Mouse (Mus musculus) adrenal gland, postnatal 36 days (tissue): ENCODE data around the gene 4930452B06Rik. TPM values are rescaled to one million over a fixed set of nuclear protein-coding genes. Genes with fewer than 3 reads are reported as not detected.
"Not testable (repeated sequence)": the region's sequence is repeated elsewhere in the genome, so short reads cannot be mapped to it uniquely, and the experiment has no call there.

Experiments used
- DNase-seq, 2 experiments: peaks; one replicate each; pipeline ENCODE4 v3.0.0; 2021; ENCODE audit warnings: mixed read lengths in 1 of 2
- long read RNA-seq, 2 experiments: library from polyadenylated mRNA; stranded (forward); transcript quantifications; one replicate each; pipeline ENCODE4 v2.0.0; 2021; ENCODE audit warnings: borderline sequencing depth in 2 of 2
- total RNA-seq, 2 experiments: library from RNA; stranded (reverse); gene quantifications; 2 replicates each; pipeline ENCODE4 v1.2.3; 2021

The 4930452B06Rik gene
- total RNA-seq: under 1 TPM; 0.63 to 0.92 TPM
- long read RNA-seq, experiment 1, partial matches to known transcripts: 0 of 1 reads
- long read RNA-seq, experiment 1, other reads (novel, unspliced or antisense): 1 of 1 reads
- long read RNA-seq, experiment 2, partial matches to known transcripts: 0 of 1 reads
- long read RNA-seq, experiment 2, other reads (novel, unspliced or antisense): 1 of 1 reads

DNA sequence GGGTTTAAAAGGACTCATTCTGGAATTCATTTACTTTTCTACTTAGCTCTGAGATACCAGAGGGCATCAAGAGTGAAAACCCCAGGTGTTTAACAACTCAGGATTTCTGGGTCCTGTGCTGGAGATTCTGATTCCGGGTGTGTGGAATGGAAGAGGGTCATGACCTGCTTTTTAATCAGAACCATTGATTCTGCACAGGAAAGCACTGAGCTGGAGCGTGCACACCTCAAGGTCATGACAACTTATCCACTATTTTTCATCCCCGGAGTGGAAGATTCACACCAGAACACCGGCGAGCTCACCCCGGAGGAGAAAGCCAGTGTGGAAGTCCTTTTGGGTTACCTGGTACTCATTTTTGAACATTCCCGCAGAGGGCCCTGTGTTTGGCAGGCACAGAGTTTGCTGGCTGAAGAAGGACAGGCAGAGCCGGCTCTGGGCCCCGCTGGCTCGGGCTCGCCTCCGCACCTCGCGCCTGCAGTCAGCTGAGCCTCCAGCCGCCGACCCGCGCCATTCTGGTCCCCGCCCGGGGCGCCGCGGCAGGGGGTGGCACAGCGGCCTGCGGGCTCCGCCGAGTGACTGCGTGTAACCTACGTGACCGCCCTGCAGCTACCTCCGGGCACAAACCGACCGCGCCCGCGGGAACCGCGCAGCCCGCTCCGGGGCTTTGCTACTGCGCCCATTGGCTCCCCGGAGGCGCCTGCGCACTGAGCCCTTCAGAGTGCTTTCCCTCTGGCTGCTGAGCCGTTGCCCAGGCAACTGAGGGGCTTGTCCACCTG, at the start of gene 4930452B06Rik:
Gene 4930452B06Rik (minus strand): TSS at position 605 of the 776 bp plus-strand sequence.
- DNase-seq: peak; percentile 78 to 85

- no peak for DNase-seq
These were observed 46.6 kb upstream of the 4930452B06Rik start for GRCm38 (mm10) chr14:8712674-8713073.

- DNase-seq: no peak
These were observed 23.4 kb upstream of the 4930452B06Rik start for GRCm38 (mm10) chr14:8689451-8689850.

DNA sequence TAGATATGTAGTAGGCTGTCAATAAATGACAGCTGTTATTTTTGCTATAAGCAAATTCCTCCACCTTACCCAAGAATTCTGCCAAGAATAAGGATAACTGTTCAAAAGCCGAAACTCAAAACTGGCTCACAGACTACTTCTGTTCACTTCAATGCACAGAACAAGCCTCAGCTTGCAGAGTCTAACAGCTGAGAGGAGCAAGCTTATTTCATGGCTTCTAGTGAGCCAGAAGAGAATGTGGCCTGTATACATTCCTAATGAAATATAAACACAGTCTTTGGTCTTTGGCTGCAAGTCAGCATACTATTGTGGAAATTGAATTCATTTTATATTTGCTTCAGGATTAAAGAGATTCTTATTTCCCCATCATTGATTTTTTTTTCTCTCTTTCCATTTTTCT, 22.4 kb upstream of the 4930452B06Rik start:
- no peak for DNase-seq

- DNase-seq: no peak
These were observed 20.1 kb upstream of the 4930452B06Rik start for GRCm38 (mm10) chr14:8686185-8686584.

DNA sequence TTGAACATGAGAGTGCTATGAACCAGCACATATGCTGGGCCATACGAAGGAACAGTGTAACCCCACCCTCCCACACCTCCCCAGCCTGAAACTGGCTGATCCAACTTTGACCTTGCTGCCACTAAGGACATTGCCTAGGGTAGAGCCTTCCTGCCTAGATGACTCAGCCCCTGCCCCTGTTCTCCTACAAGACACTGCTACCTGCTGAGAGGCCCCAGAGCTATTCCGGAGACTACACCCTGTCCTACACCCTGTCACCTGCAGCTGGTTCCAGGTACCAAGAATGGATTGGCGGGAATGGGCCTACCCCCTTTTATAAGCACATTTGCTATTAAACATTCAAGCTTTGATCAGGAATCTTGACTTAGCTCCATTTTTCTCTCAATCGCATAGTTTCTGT, 13.9 kb upstream of the 4930452B06Rik start:
- DNase-seq: no peak

DNA sequence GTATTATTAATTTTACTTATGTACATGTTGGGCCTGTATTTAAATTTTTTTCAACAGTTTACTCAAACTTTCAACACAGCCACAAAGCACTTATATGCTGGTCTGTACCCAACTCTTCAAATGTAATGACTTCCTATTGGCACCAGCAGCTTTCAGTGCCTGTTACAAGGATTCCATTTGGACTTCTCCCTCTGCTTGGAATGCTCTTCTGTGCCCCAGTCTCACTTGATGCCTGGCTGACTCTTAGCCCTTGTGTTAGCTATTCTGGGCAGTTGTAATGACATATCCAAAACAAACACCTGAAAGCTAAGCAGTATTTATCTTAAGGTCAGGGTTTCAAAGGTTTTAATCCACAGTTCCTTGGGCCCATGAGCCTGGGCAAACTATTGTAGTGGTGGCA, 5.7 kb downstream of the 4930452B06Rik start:
- DNase-seq: no peak

DNA sequence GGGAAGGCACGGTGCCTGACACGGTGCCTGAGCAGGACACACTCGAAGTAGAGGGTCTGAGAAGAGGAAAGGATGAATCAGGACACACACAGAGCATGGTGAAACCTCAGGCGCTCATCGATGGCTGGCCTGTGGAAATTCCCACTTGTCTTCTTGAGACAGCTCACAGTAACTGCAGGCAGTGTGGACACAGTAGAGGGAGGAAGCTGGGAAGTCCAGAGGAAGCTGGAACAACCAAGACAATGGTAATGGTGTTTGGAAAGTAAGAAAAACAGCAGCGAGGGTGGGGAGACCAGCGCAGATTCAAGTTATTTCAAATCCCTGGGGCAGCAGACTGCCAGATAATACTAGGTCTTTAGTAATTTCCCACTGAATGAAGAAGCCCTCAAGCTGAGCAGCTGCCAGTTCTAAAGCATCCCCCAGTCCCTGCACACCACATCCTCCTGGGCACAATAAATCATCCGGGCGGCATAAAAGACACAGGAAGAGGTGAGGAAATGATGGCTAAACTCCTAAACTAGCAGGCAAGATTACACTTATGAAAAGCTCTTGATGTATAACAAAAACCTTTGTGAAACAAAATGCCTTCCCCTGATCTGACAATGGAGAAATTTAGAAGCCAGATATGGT, 24.3 kb downstream of the 4930452B06Rik start:
- DNase-seq: no peak

DNA sequence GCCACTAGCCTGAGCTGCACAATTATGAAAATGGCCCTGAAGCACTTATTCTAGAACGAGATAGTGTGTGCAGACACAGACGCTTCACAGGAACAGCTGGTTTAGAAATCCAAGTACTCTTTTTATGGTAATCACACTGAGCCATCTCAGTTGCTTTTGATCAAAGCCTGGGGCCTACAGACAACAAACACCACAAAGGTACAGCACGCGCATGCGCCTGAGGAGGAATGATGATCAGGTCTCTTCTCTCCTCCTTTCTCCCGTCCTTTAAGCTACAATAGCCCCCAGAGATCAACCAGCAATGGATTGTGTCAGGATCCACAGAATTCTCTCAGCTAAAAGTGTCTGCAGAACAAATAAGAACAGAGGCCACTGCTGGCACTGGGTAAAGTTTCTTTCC, 33.8 kb downstream of the 4930452B06Rik start:
- no peak for DNase-seq

- no peak for DNase-seq
These were observed 37.6 kb downstream of the 4930452B06Rik start for GRCm38 (mm10) chr14:8628406-8628805.

GRCm38 (mm10) chr14:8627481-8627880, 38.6 kb downstream of the 4930452B06Rik start:
- DNase-seq: no peak

DNA sequence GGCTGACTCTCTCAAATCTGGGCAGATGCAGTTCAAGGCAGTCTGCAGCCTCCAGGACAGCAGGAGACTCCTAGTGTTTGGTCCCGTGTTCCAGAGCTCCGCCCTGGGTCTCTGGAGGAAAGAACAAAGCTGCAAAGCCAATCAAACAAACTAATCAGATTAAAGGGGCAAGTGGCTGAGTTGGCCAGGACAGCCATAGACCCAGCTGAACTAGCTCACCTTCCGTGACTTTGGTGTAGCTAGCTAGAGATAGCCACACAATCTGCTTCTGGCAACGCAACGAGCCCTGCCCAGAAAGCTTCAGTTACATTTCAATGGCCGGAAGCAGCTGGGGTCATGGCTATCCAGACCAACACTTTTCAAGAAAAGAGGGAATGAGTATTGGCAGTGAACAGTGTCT, 44.9 kb downstream of the 4930452B06Rik start:
- no peak for DNase-seq

GRCm38 (mm10) chr14:8620580-8620979, 45.5 kb downstream of the 4930452B06Rik start:
- no peak for DNase-seq

- DNase-seq: no peak
These were observed 50.4 kb downstream of the 4930452B06Rik start for GRCm38 (mm10) chr14:8615636-8616035.

DNA sequence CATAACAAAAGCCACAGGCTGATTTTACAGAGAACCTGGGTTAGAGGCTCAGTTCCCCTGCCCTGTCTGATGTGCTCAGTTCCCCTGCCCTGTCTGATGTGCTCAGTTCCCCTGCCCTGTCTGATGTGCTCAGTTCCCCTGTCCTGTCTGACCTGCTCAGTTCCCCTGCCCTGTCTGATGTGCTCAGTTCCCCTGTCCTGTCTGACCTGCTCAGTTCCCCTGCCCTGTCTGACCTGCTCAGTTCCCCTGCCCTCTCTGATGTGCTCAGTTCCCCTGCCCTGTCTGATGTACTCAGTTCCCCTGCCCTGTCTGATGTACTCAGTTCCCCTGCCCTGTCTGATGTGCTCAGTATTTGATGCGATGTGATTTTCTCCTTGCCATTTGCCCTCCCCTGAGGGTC, 51.6 kb downstream of the 4930452B06Rik start:
- DNase-seq: not testable (repeated sequence)

GRCm38 (mm10) chr14:8612080-8612479, 54.0 kb downstream of the 4930452B06Rik start:
- DNase-seq: no peak

DNA sequence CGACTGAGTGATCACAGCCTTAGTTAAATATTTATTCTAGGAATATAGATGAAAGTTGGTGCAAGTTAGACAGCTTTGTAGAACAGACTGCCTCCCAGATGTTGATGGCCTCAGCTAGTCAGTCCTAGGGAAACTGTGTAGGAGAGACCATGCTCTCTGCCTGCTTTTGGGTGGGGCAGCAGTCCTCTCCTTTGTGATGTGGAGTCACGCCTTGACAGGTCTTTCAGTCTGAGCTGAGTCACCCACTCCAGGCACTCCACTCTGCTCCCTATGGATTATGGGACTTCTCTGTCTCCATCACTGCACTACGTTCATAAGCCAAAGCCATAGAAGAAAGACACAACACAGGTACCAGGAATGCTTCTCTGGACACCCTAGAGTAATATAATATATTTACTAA, 55.9 kb downstream of the 4930452B06Rik start:
- DNase-seq: no peak

DNA sequence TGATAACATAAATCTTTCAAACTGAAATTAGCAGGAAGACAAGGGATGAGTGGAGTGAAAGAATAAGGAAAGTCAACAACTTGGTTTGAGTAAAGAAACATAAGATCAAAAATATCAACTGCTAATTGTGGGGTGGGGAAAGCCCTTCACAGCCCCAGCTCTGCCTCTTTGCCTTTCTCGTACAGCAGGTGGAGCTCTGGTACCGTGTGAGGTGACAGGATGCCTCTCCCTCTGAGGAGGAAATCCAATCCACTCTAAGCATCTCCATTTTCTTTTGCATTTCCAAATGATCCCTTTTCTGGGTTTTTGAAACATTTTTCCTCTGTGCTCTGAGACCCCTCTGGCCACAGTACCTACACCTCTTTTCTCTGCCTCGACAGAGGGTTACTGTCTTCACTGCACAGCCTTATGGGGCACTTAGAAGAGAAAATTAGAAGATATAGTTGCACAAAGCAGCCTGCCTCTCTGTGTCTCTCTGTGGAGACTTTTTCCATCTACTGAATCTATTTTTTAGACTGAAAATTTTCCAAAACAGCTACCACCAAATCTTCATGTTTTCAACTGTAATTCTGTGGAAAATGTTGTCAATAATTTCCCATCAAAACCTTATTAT, 57.4 kb downstream of the 4930452B06Rik start:
- peak; percentile 46 to 61 for DNase-seq

GRCm38 (mm10) chr14:8604898-8605297, 61.1 kb downstream of the 4930452B06Rik start:
- DNase-seq: no peak

DNA sequence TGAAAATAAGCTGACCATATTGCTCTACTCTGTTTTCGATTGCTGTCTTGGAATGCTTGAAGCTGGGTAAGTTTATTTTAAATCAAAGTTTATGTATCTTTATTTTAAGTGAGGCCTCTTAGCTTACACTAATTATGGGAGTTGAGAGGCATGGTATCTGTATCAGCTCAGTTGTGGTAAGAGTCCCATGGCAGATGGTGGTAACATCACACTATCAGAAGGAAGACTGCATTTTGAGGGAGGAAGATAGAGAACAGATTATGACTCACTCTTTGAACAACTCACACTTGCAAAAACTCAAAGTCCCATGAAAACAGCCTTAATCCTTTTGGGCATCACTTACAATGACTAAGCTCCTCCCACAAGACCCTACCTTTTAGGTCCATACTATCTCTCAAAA, 81.0 kb downstream of the 4930452B06Rik start:
- no peak for DNase-seq

- not testable (repeated sequence) for DNase-seq
These were observed 115.0 kb downstream of the 4930452B06Rik start for GRCm38 (mm10) chr14:8551006-8551405.

DNA sequence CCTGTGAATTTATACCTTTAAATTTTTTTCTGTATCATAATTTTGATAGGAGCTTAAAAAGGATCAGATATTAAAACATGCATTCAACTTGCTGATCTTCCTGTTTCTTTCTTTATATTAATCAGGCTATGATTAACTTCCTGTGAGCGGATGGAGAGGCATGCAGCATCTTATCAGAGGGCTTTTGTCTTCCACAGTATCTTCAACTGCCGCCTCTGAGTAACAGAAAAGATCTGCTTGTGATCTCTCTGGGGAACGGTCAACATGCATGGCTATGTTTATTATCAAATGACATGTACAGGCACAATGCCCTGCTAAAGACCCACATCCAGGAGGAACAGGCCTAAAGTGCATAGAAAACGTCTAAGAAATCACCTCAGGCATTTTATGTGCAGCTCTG, 116.9 kb downstream of the 4930452B06Rik start:
- DNase-seq: no peak

DNA sequence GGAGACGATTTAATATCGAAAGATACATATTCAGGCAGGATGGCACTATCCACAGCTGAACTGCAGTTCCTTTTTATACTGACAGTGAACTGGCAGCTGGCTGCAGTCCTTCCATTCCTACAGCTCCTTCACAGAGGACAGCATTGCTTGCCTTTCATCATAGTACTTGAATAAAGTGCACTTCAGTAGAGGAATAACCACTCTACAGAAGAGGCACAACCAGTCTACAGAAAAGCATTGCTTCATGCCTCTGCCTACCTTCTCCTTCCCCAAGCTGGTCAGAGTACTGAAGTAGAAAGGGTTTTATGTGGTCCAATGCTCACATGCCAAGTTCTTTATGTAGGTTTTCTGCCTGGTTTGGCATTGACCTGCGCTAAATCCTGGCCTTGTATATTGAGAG, 130.0 kb downstream of the 4930452B06Rik start:
- no peak for DNase-seq
